In the genomic region with DNA sequence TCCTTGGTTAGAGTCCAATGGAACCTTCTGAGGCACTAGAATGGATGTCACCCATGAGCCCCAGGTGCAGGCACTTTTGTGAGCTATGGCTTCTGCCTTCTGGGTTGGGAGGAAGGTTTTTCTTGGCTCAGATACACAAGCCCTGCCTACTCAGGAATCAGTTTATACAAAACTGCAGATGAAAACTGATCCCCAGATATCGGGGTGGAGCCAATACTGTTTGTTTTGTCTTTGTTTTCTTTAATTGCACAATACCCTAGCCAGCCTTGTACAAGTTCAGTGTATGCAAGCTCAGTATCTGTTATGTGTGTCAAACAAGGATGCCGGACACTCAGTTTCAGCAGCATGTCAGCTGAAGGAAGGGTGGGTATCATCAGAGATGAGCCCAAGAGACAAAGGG, we compare ENCODE assay signal across 24 mouse cellular contexts. TPM values are rescaled to one million over a fixed set of nuclear protein-coding genes. Genes with fewer than 3 reads are reported as not detected.
"Had no signal": no experiment of that assay in that cellular context is flagged by ENCODE, and none has a peak within 500 bp of the region (broad histone marks: within the 10 kb centered on the region; RNA-seq: fewer than 3 reads in every experiment).

No protein-coding gene starts in this region.

- H3K9ac ChIP-seq: limb, embryonic 12.5 days; limb, embryonic 15.5 days; liver, embryonic 12.5 days; liver, embryonic 15.5 days; lung, embryonic 15.5 days had no signal

- H3K4me1 ChIP-seq: liver, embryonic 12.5 days; liver, embryonic 15.5 days had no signal

- DNase-seq: kidney, adult 2 months; kidney, postnatal 10 days; kidney, postnatal 36 days; left cerebral cortex, postnatal 4 days; midbrain, embryonic 14.5 days; right cerebral cortex, postnatal 14 days; right cerebral cortex, postnatal 4 days; thymus, adult 2 months; thymus, postnatal 14 days; thymus, postnatal 4 days had no signal

- ATAC-seq: intestine, postnatal 0 days; liver, embryonic 12.5 days had no signal

- H3K4me2 ChIP-seq: limb, embryonic 12.5 days; limb, embryonic 15.5 days; liver, embryonic 12.5 days; liver, embryonic 15.5 days; lung, embryonic 15.5 days; midbrain, embryonic 11.5 days had no signal

- H3K36me3 ChIP-seq: limb, embryonic 12.5 days; limb, embryonic 15.5 days; liver, embryonic 12.5 days; liver, embryonic 15.5 days; lung, embryonic 15.5 days had no signal

- H3K4me3 ChIP-seq: limb, embryonic 12.5 days; limb, embryonic 15.5 days; liver, embryonic 12.5 days; liver, embryonic 15.5 days; lung, embryonic 15.5 days had no signal

- H3K27ac ChIP-seq: limb, embryonic 12.5 days; liver, embryonic 12.5 days; liver, embryonic 15.5 days; stomach, postnatal 0 days had no signal

- H3K27me3 ChIP-seq: limb, embryonic 12.5 days; limb, embryonic 15.5 days; liver, embryonic 15.5 days; lung, embryonic 15.5 days had no signal

- H3K9me3 ChIP-seq: limb, embryonic 12.5 days; limb, embryonic 15.5 days; liver, embryonic 12.5 days; liver, embryonic 15.5 days; lung, embryonic 15.5 days had no signal

RNA-seq across cellular contexts. Expression of gene I0C0044D17Rik, which starts 28.4 kb away (rescaled TPM):
- polyA plus RNA-seq: intestine, embryonic 14.5 days; intestine, postnatal 0 days; kidney, adult 2 months; kidney, embryonic 14.5 days; limb, embryonic 12.5 days; limb, embryonic 15.5 days; liver, embryonic 12.5 days; liver, embryonic 15.5 days; lung, embryonic 15.5 days; midbrain, embryonic 11.5 days; midbrain, embryonic 14.5 days; midbrain, postnatal 0 days; neural tube, embryonic 11.5 days; neural tube, embryonic 14.5 days; stomach, embryonic 14.5 days; stomach, postnatal 0 days; thymus, adult 2 months had no signal
